Mouse (Mus musculus): ENCODE data around the gene Gm5901.

Gm5901 gene

GRCm38 (mm10) chr7:105404268-105404667 lies 29.4 kb downstream of the Gm5901 start, which contains the start of gene Cnga4:
TSS of gene Cnga4 (plus strand) at chr7:105404568.
- DNase-seq (ENCODE audit: low spot score in 2 of 2), result no peak

GRCm38 (mm10) chr7:105406322-105406721 lies 31.5 kb downstream of the Gm5901 start:
- no peak for DNase-seq (ENCODE audit: low spot score in 2 of 2)

- DNase-seq (ENCODE audit: low spot score in 2 of 2), result peak; percentile 56 to 84
Observed at GRCm38 (mm10) chr7:105411874-105412632, 37.2 kb downstream of the Gm5901 start.

- no peak for DNase-seq (ENCODE audit: low spot score in 2 of 2)
Observed at GRCm38 (mm10) chr7:105414385-105414784, 39.5 kb downstream of the Gm5901 start.

GRCm38 (mm10) chr7:105416529-105416928 lies 41.7 kb downstream of the Gm5901 start:
- no peak for DNase-seq (ENCODE audit: low spot score in 2 of 2)

- no peak for DNase-seq (ENCODE audit: low spot score in 2 of 2)
Observed at GRCm38 (mm10) chr7:105418106-105418505, 43.3 kb downstream of the Gm5901 start.

- DNase-seq (ENCODE audit: low spot score in 2 of 2), result no peak
Observed at GRCm38 (mm10) chr7:105420903-105421302, 46.1 kb downstream of the Gm5901 start.

GRCm38 (mm10) chr7:105424368-105424767 lies 49.5 kb downstream of the Gm5901 start:
- DNase-seq (ENCODE audit: low spot score in 2 of 2), result no peak

GRCm38 (mm10) chr7:105425424-105426043 lies 50.7 kb downstream of the Gm5901 start, which contains the start of gene Cckbr:
TSS of gene Cckbr (plus strand) at chr7:105425731.
- DNase-seq (ENCODE audit: low spot score in 2 of 2), result no peak

GRCm38 (mm10) chr7:105426051-105426450 lies 51.2 kb downstream of the Gm5901 start:
- DNase-seq (ENCODE audit: low spot score in 2 of 2), result no peak

Data from frontal cortex, postnatal 14 days (tissue).